ENCODE assay signal across 10 mouse cellular contexts in the genomic region with DNA sequence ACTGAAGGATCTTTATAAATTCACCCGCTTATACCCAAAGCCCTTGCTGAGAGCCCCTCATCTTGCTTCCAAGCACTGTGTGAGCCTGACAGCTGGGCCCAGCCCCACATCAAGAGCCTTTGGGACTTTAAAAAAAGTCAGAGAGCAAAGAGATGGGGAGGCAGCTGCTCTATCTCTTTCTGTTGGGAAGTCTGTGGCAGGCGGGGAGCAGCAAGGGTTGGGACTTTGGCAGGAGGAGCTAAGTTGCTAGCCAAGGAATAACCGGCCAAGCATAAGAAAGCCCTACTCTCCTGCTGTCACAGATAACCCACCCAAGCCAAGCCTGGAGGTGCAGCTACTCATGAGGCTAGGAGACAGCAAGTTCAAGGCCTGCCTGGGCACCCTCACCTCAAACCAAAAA. TPM values are rescaled to one million over a fixed set of nuclear protein-coding genes. Genes with fewer than 3 reads are reported as not detected.
DNase-seq lines count a peak whose midpoint lies in the region; ATAC-seq and TF ChIP-seq lines count a peak whose summit lies in the region.
"Had no signal": no experiment of that assay in that cellular context is flagged by ENCODE, and none has a peak within 500 bp of the region (broad histone marks: within the 10 kb centered on the region; RNA-seq: fewer than 3 reads in every experiment).

No protein-coding gene starts in this region.

- TF ChIP-seq CTCF in kidney, postnatal 0 days (IDR thresholded peaks at IDR 0.05; ENCODE audit: low read depth), result no peak

- H3K4me3 ChIP-seq in forebrain, embryonic 10.5 days, result no peak overlapping the region
- no peak overlapping the region for H3K4me3 ChIP-seq in forebrain, embryonic 12.5 days (replicated peaks)
- H3K4me3 ChIP-seq in kidney, postnatal 0 days (replicated peaks; ENCODE audit: low read depth, low read length), result no peak overlapping the region
- H3K4me3 ChIP-seq: erythroblast, embryonic 14.5 days had no signal

- no peak for DNase-seq in forebrain, embryonic 10.5 days (ENCODE audit: extremely low spot score, low spot score)
- DNase-seq in urinary bladder, postnatal 36 days (ENCODE audit: low spot score in 2 of 2), result peak; percentile 42 to 66
- no peak for DNase-seq in urinary bladder, adult 2 months (ENCODE audit: low spot score)
- peak; percentile 86 for DNase-seq in kidney, postnatal 0 days (ENCODE audit: low spot score)
- no peak for DNase-seq in left cerebral cortex, postnatal 25 days (ENCODE audit: low spot score in 2 of 2)
- DNase-seq in yolk sac, embryonic 10.5 days (ENCODE audit: low spot score), result no peak
- DNase-seq: thymus, postnatal 36 days had no signal

- no peak overlapping the region for H3K9ac ChIP-seq in forebrain, embryonic 12.5 days
- no peak overlapping the region for H3K9ac ChIP-seq in kidney, postnatal 0 days (ENCODE audit: low read depth, low read length)

- H3K4me1 ChIP-seq in forebrain, embryonic 10.5 days, result peaks cover 32% of the 10 kb centered on the region
- H3K4me1 ChIP-seq in forebrain, embryonic 12.5 days, result peaks cover 18% of the 10 kb centered on the region
- H3K4me1 ChIP-seq in kidney, postnatal 0 days (replicated peaks; ENCODE audit: insufficient read depth, low read length), result peaks cover 6% of the 10 kb centered on the region; the same call in 1 of the 2 replicates

- ATAC-seq in forebrain, embryonic 12.5 days (ENCODE audit: low FRiP score), result no peak
- no peak for ATAC-seq in kidney, postnatal 0 days (replicated peaks; ENCODE audit: low FRiP score, low read depth)
- no peak for ATAC-seq in activated CD4-positive, CD25-positive, alpha-beta regulatory T cell, adult 4 months

- intact Hi-C loops in left cerebral cortex, postnatal 25 days (cut with DNase I), result no loop called here

- peak overlapping the region; percentile 21; the same call in 1 of the 2 replicates for H3K27ac ChIP-seq in forebrain, embryonic 10.5 days
- H3K27ac ChIP-seq in forebrain, embryonic 12.5 days, result no peak overlapping the region
- H3K27ac ChIP-seq in kidney, postnatal 0 days, result no peak overlapping the region

- WGBS in forebrain, embryonic 10.5 days, result 83% methylated on average over 3 of the region's 3 CpGs
- 80% methylated on average over 3 of the region's 3 CpGs for WGBS in forebrain, embryonic 12.5 days
- 65% methylated on average over 3 of the region's 3 CpGs for WGBS in kidney, postnatal 0 days

- H3K27me3 ChIP-seq in forebrain, embryonic 10.5 days (ENCODE audit: poor library complexity, severe bottlenecking), result 0 out of 2 replicates have a peak, but pooled peaks cover 3% of the 10 kb centered on the region
- H3K27me3 ChIP-seq in forebrain, embryonic 12.5 days, result no peaks in the 10 kb centered on the region
- H3K27me3 ChIP-seq in kidney, postnatal 0 days (ENCODE audit: insufficient read depth, low read length), result no peaks in the 10 kb centered on the region

- no peaks in the 10 kb centered on the region for H3K36me3 ChIP-seq in forebrain, embryonic 10.5 days (replicated peaks)
- H3K36me3 ChIP-seq in forebrain, embryonic 12.5 days (replicated peaks), result no peaks in the 10 kb centered on the region
- no peaks in the 10 kb centered on the region for H3K36me3 ChIP-seq in kidney, postnatal 0 days (ENCODE audit: insufficient read depth, low read length)

- H3K4me2 ChIP-seq in forebrain, embryonic 12.5 days, result no peak overlapping the region
- no peak overlapping the region for H3K4me2 ChIP-seq in kidney, postnatal 0 days (ENCODE audit: low read length)

- no peaks in the 10 kb centered on the region for H3K9me3 ChIP-seq in forebrain, embryonic 10.5 days
- no peaks in the 10 kb centered on the region for H3K9me3 ChIP-seq in forebrain, embryonic 12.5 days
- H3K9me3 ChIP-seq in kidney, postnatal 0 days (replicated peaks; ENCODE audit: low read length), result no peaks in the 10 kb centered on the region

RNA-seq across cellular contexts. Expression of gene Fzd7, which starts 48.2 kb away (rescaled TPM):
- polyA plus RNA-seq in forebrain, embryonic 10.5 days (2016; fragmentation: Nextera tagmentation; extraction: Ambion mirVana), result 9.4 and 9.6 TPM in 2 replicates
- 8.1 and 10.9 TPM in 2 replicates for polyA plus RNA-seq in forebrain, embryonic 12.5 days (2016; fragmentation: Nextera tagmentation; extraction: Ambion mirVana)
- 33.0 and 44.9 TPM in 2 replicates for polyA plus RNA-seq in urinary bladder, adult 2 months (2012; rRNA removed)
- 15.2 and 17.9 TPM in 2 replicates for polyA plus RNA-seq in kidney, postnatal 0 days (2015; fragmentation: Nextera tagmentation; extraction: Ambion mirVana)
- not detected for polyA plus RNA-seq in activated CD4-positive, CD25-positive, alpha-beta regulatory T cell, adult 4 months (2017; shearing (Covaris generic))
- 1 to 10 TPM; 6.8 to 6.9 TPM for total RNA-seq in left cerebral cortex, postnatal 25 days (2021)

Comparison
In these comparisons a context has a peak if more than half of its experiments do, and no peak if none do; other contexts are left out.
1. DNase-seq: peak in urinary bladder, postnatal 36 days (2 of 2) and kidney, postnatal 0 days (single experiment); none in forebrain, embryonic 10.5 days (single experiment), urinary bladder, adult 2 months (single experiment), left cerebral cortex, postnatal 25 days (0 of 2) and yolk sac, embryonic 10.5 days (single experiment).